Mouse (Mus musculus) thymus, postnatal 14 days (tissue): Measurements from ENCODE around the gene Exoc2.

Experiments used
- DNase-seq: peaks from one replicate; pipeline ENCODE4 v3.0.0; 2021

Exoc2 gene

GRCm38 (mm10) chr13:30888480-30888879, 85.4 kb downstream of the Exoc2 start:
- peak; percentile 86 for DNase-seq

- no peak for DNase-seq
These were observed 93.6 kb downstream of the Exoc2 start for GRCm38 (mm10) chr13:30880310-30880709.

- DNase-seq: no peak
These were observed 94.0 kb downstream of the Exoc2 start for GRCm38 (mm10) chr13:30879871-30880270.

GRCm38 (mm10) chr13:30875825-30876224, 98.1 kb downstream of the Exoc2 start:
- no peak for DNase-seq

GRCm38 (mm10) chr13:30873472-30873871, 100.4 kb downstream of the Exoc2 start:
- DNase-seq: no peak

- no peak for DNase-seq
These were observed 108.4 kb downstream of the Exoc2 start for GRCm38 (mm10) chr13:30865486-30865885.

GRCm38 (mm10) chr13:30864042-30864441, 109.9 kb downstream of the Exoc2 start:
- DNase-seq: no peak

GRCm38 (mm10) chr13:30858421-30858820, 115.5 kb downstream of the Exoc2 start:
- DNase-seq: no peak

GRCm38 (mm10) chr13:30850736-30851135, 123.2 kb downstream of the Exoc2 start:
- no peak for DNase-seq

GRCm38 (mm10) chr13:30848001-30848400, 125.9 kb downstream of the Exoc2 start:
- DNase-seq: no peak

- no peak for DNase-seq
These were observed 127.4 kb downstream of the Exoc2 start for GRCm38 (mm10) chr13:30846506-30846905.

- DNase-seq: no peak
These were observed 130.8 kb downstream of the Exoc2 start for GRCm38 (mm10) chr13:30843049-30843448.

- no peak for DNase-seq
These were observed 132.1 kb downstream of the Exoc2 start for GRCm38 (mm10) chr13:30841843-30842242.

- no peak for DNase-seq
These were observed 132.6 kb downstream of the Exoc2 start for GRCm38 (mm10) chr13:30841306-30841705.

GRCm38 (mm10) chr13:30840700-30841099, 133.2 kb downstream of the Exoc2 start:
- no peak for DNase-seq

- DNase-seq: no peak
These were observed 137.6 kb downstream of the Exoc2 start for GRCm38 (mm10) chr13:30836342-30836741.

- DNase-seq: no peak
These were observed 139.0 kb downstream of the Exoc2 start for GRCm38 (mm10) chr13:30834859-30835258.

- peak; percentile 34 for DNase-seq
These were observed 139.5 kb downstream of the Exoc2 start for GRCm38 (mm10) chr13:30834349-30834748.

GRCm38 (mm10) chr13:30833476-30834149, 140.3 kb downstream of the Exoc2 start:
- DNase-seq: peak; percentile 50

GRCm38 (mm10) chr13:30831369-30831768, 142.5 kb downstream of the Exoc2 start:
- DNase-seq: no peak

GRCm38 (mm10) chr13:30826511-30826910, 147.4 kb downstream of the Exoc2 start:
- DNase-seq: no peak

GRCm38 (mm10) chr13:30824903-30825302, 149.0 kb downstream of the Exoc2 start:
- no peak for DNase-seq

GRCm38 (mm10) chr13:30820555-30820954, 153.3 kb downstream of the Exoc2 start:
- DNase-seq: no peak

GRCm38 (mm10) chr13:30819891-30820290, 154.0 kb downstream of the Exoc2 start:
- no peak for DNase-seq

GRCm38 (mm10) chr13:30817436-30817835, 156.5 kb downstream of the Exoc2 start:
- peak; percentile 39 for DNase-seq
